Mouse (Mus musculus): ENCODE data around the gene Mmp13. TPM values are rescaled to one million over a fixed set of nuclear protein-coding genes. Genes with fewer than 3 reads are reported as not detected.

Gene Mmp13
- polyA plus RNA-seq, 1 experiment from 2014 or later, result not detected

DNA sequence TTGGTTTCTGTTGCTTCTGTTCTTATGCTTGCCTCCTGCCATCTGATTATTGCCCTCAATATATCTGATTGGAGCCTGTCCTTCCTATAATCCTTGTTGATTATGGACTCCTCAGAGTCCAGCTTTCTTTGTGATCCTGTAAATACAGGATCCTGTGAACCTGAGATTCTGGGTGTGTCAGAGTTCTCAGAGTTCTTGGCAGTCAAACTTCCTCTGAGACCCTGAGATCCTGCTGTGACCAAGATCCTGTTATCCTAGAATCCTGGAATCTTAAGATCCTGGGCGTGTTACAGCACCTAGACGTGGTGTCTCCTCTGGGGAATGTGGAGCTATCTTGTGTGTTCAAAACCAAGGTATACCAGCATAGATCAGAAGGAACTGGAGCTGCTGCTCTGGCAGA, 17.2 kb downstream of the Mmp13 start:
- no peaks in the 10 kb centered on the region for H3K9me3 ChIP-seq (replicated peaks; ENCODE audit: control insufficient read depth, low read length)
- no peaks in the 10 kb centered on the region for H3K4me1 ChIP-seq (ENCODE audit: control insufficient read depth, insufficient read depth, low read length)
- no peaks in the 10 kb centered on the region for H3K27me3 ChIP-seq (ENCODE audit: control insufficient read depth, insufficient read depth, low read length)
- ATAC-seq (replicated peaks; ENCODE audit: insufficient number of reproducible peaks, low FRiP score, low TSS enrichment, low read depth), result no peak
- H3K27ac ChIP-seq (replicated peaks; ENCODE audit: low read depth, low read length), result no peak overlapping the region
- no peak overlapping the region for H3K4me2 ChIP-seq (ENCODE audit: low read depth, low read length)
- WGBS, result 81% methylated on average over 2 of the region's 2 CpGs
- H3K36me3 ChIP-seq (replicated peaks; ENCODE audit: control insufficient read depth, insufficient read depth, low read depth, low read length), result no peaks in the 10 kb centered on the region
- H3K9ac ChIP-seq (replicated peaks; ENCODE audit: low read length), result no peak overlapping the region
- H3K4me3 ChIP-seq (ENCODE audit: low read depth, low read length), result no peak overlapping the region
- DNase-seq (ENCODE audit: low spot score), result no peak

DNA sequence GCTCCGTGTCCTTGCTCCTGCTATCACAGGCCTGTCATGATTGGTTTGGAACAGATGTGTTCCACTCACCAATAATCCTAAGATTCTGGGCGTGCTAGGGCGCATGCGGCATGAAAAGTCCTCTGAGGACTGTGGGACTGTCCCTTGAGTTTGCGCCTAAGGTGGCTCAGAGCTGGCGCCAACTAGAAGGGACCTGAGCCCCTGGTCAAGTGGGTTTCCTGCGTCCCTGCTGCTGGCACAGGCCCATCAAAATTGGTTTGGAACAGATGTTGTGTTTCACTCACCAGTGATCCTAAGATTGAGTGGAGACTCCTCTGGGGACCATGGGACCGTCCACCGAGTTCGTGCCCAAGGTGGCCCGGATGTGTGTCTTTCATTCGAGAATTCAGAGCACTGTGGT, 17.6 kb downstream of the Mmp13 start:
- 89% methylated on average over 12 of the region's 12 CpGs for WGBS
- DNase-seq (ENCODE audit: low spot score) (no peak), ATAC-seq (replicated peaks; ENCODE audit: insufficient number of reproducible peaks, low FRiP score, low TSS enrichment, low read depth) (no peak)
- no peaks in the 10 kb centered on the region for H3K4me1 ChIP-seq (ENCODE audit: control insufficient read depth, insufficient read depth, low read length)
- H3K27me3 ChIP-seq (ENCODE audit: control insufficient read depth, insufficient read depth, low read length), result no peaks in the 10 kb centered on the region
- no peak overlapping the region for H3K4me2 ChIP-seq (ENCODE audit: low read depth, low read length)
- H3K36me3 ChIP-seq (replicated peaks; ENCODE audit: control insufficient read depth, insufficient read depth, low read depth, low read length), result no peaks in the 10 kb centered on the region
- H3K4me3 ChIP-seq (ENCODE audit: low read depth, low read length), result no peak overlapping the region
- no peak overlapping the region for H3K27ac ChIP-seq (replicated peaks; ENCODE audit: low read depth, low read length)
- H3K9ac ChIP-seq (replicated peaks; ENCODE audit: low read length), result no peak overlapping the region
- H3K9me3 ChIP-seq (replicated peaks; ENCODE audit: control insufficient read depth, low read length), result no peaks in the 10 kb centered on the region

- Histone ChIP-seq H3K9me3 (replicated peaks; ENCODE audit: control insufficient read depth, low read length) (no peaks in the 10 kb centered on the region), H3K4me3 (ENCODE audit: low read depth, low read length) (no peak overlapping the region), H3K4me2 (ENCODE audit: low read depth, low read length) (no peak overlapping the region), H3K27me3 (ENCODE audit: control insufficient read depth, insufficient read depth, low read length) (no peaks in the 10 kb centered on the region), H3K4me1 (ENCODE audit: control insufficient read depth, insufficient read depth, low read length) (no peaks in the 10 kb centered on the region), H3K27ac (replicated peaks; ENCODE audit: low read depth, low read length) (no peak overlapping the region), H3K36me3 (replicated peaks; ENCODE audit: control insufficient read depth, insufficient read depth, low read depth, low read length) (no peaks in the 10 kb centered on the region), H3K9ac (replicated peaks; ENCODE audit: low read length) (no peak overlapping the region)
- ATAC-seq (replicated peaks; ENCODE audit: insufficient number of reproducible peaks, low FRiP score, low TSS enrichment, low read depth), result no peak
- no peak for DNase-seq (ENCODE audit: low spot score)
- WGBS, result 36% methylated on average over 1 of the region's 1 CpGs
Observed at GRCm38 (mm10) chr9:7292132-7292531, 19.8 kb downstream of the Mmp13 start.

DNA sequence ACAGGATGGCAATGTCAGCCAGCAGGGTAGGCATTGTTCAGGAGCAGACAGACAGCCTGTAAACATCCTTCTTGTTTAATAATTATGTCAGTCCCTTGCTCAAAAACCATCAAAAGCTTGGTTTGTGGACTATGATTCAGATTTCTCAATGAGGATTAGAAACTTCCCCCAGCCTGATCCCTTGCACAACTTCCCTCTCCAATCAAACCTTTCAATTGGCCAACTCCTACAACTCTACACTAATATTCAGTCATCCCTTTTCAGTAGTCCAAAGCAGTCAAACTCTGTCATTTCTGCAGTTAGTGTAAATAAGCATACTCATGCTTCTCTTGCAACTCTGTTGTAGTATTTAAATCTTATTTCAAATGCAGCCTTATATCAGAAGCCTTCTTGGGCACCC, 59.5 kb downstream of the Mmp13 start:
- H3K9me3 ChIP-seq (replicated peaks; ENCODE audit: control insufficient read depth, low read length), result no peaks in the 10 kb centered on the region
- DNase-seq (ENCODE audit: low spot score) (no peak), ATAC-seq (replicated peaks; ENCODE audit: insufficient number of reproducible peaks, low FRiP score, low TSS enrichment, low read depth) (no peak)
- no peak overlapping the region for H3K9ac ChIP-seq (replicated peaks; ENCODE audit: low read length)
- no peaks in the 10 kb centered on the region for H3K27me3 ChIP-seq (ENCODE audit: control insufficient read depth, insufficient read depth, low read length)
- no peaks in the 10 kb centered on the region; the same call in 1 of the 2 replicates for H3K36me3 ChIP-seq (replicated peaks; ENCODE audit: control insufficient read depth, insufficient read depth, low read depth, low read length)
- H3K4me2 ChIP-seq (ENCODE audit: low read depth, low read length), result no peak overlapping the region
- H3K27ac ChIP-seq (replicated peaks; ENCODE audit: low read depth, low read length), result no peak overlapping the region
- H3K4me1 ChIP-seq (ENCODE audit: control insufficient read depth, insufficient read depth, low read length), result no peaks in the 10 kb centered on the region
- H3K4me3 ChIP-seq (ENCODE audit: low read depth, low read length), result no peak overlapping the region

Other genes starting within 250 kb of the Mmp13 start
- gene Dync2h1, start 88.1 kb upstream of the Mmp13 start, polyA plus RNA-seq (2014; fragmentation: Nextera tagmentation; extraction: Ambion mirVana), result 22.0 and 24.5 TPM in 2 replicates
- gene Dcun1d5, start 88.0 kb upstream of the Mmp13 start, polyA plus RNA-seq (2014; fragmentation: Nextera tagmentation; extraction: Ambion mirVana), result 158 and 161 TPM in 2 replicates
- gene Mmp12, start 71.9 kb downstream of the Mmp13 start, polyA plus RNA-seq (2014; fragmentation: Nextera tagmentation; extraction: Ambion mirVana), result not detected in 2 replicates
- gene Mmp1b, start 115.5 kb downstream of the Mmp13 start, polyA plus RNA-seq (2014; fragmentation: Nextera tagmentation; extraction: Ambion mirVana), result not detected in 2 replicates
- gene Mmp3, start 173.3 kb downstream of the Mmp13 start, polyA plus RNA-seq (2014; fragmentation: Nextera tagmentation; extraction: Ambion mirVana), result not detected in 2 replicates
- gene Mmp10, start 229.8 kb downstream of the Mmp13 start, polyA plus RNA-seq (2014; fragmentation: Nextera tagmentation; extraction: Ambion mirVana), result not detected in 2 replicates